Mouse (Mus musculus) ovary, adult 2 months (tissue): ENCODE measurements around the gene Rhbdl1. TPM values are rescaled to one million over a fixed set of nuclear protein-coding genes. Genes with fewer than 3 reads are reported as not detected.

Experiments
- polyA plus RNA-seq: library from polyadenylated mRNA; depleted of rRNA; stranded (reverse); fragments of >200 nt; gene quantifications from 2 replicates; pipeline ENCODE4 v1.2.3, GENCODE M21; 2012; rRNA removed

Rhbdl1 gene
- polyA plus RNA-seq, 1 experiment, result 62.2 TPM

Other genes with a start within 250 kb of the Rhbdl1 start
- 2.7 and 3.5 TPM in 2 replicates for gene Gng13, start 120.1 kb downstream of the Rhbdl1 start, polyA plus RNA-seq
- 12.0 and 22.1 TPM in 2 replicates for gene Chtf18, start 109.9 kb downstream of the Rhbdl1 start, polyA plus RNA-seq
- gene Rpusd1, start 109.6 kb downstream of the Rhbdl1 start, polyA plus RNA-seq, result 82.3 and 86.0 TPM in 2 replicates
- gene Mslnl, start 101.3 kb downstream of the Rhbdl1 start, polyA plus RNA-seq, result 0.94 and 1.2 TPM in 2 replicates
- gene Msln, start 82.9 kb downstream of the Rhbdl1 start, polyA plus RNA-seq, result 33.2 and 39.7 TPM in 2 replicates
- 24.6 and 29.5 TPM in 2 replicates for gene Narfl, start 63.5 kb downstream of the Rhbdl1 start, polyA plus RNA-seq
- gene Haghl, start 51.6 kb downstream of the Rhbdl1 start, polyA plus RNA-seq, result 86.4 and 90.9 TPM in 2 replicates
- gene Ccdc78, start 50.7 kb downstream of the Rhbdl1 start, polyA plus RNA-seq, result 17.5 and 18.6 TPM in 2 replicates
- gene Fam173a, start 44.4 kb downstream of the Rhbdl1 start, polyA plus RNA-seq, result 159 and 201 TPM in 2 replicates
- 2.5 TPM in 1 of 2 replicates, not detected in the other for gene AC134908.4, start 41.6 kb downstream of the Rhbdl1 start, polyA plus RNA-seq
- 100 and 135 TPM in 2 replicates for gene Metrn, start 40.2 kb downstream of the Rhbdl1 start, polyA plus RNA-seq
- 5.4 and 6.6 TPM in 2 replicates for gene Fbxl16, start 28.2 kb downstream of the Rhbdl1 start, polyA plus RNA-seq
- 58.5 and 62.1 TPM in 2 replicates for gene Wdr24, start 13.7 kb downstream of the Rhbdl1 start, polyA plus RNA-seq
- 68.4 and 97.3 TPM in 2 replicates for gene Jmjd8, start 8.4 kb downstream of the Rhbdl1 start, polyA plus RNA-seq
- 198 and 215 TPM in 2 replicates for gene Stub1, start 3.9 kb downstream of the Rhbdl1 start, polyA plus RNA-seq
- 92.8 and 93.1 TPM in 2 replicates for gene Gm20683, start 4.5 kb upstream of the Rhbdl1 start, polyA plus RNA-seq
- 128 and 135 TPM in 2 replicates for gene Rhot2, start 7.6 kb upstream of the Rhbdl1 start, polyA plus RNA-seq
- 96.6 and 108 TPM in 2 replicates for gene Wdr90, start 24.2 kb upstream of the Rhbdl1 start, polyA plus RNA-seq
- 280 and 319 TPM in 2 replicates for gene Mcrip2, start 31.5 kb upstream of the Rhbdl1 start, polyA plus RNA-seq
- gene Mettl26, start 37.8 kb upstream of the Rhbdl1 start, polyA plus RNA-seq, result 252 TPM in 2 replicates
- 2.3 and 3.1 TPM in 2 replicates for gene Wfikkn1, start 43.6 kb upstream of the Rhbdl1 start, polyA plus RNA-seq
- gene Rab40c, start 82.4 kb upstream of the Rhbdl1 start, polyA plus RNA-seq, result 55.7 and 59.0 TPM in 2 replicates
- 167 and 173 TPM in 2 replicates for gene Pigq, start 107.6 kb upstream of the Rhbdl1 start, polyA plus RNA-seq
- 30.0 and 56.2 TPM in 2 replicates for gene Nhlrc4, start 107.7 kb upstream of the Rhbdl1 start, polyA plus RNA-seq
- gene A930017K11Rik, start 115.3 kb upstream of the Rhbdl1 start, polyA plus RNA-seq, result 0.11 and 0.17 TPM in 2 replicates
- gene Capn15, start 148.5 kb upstream of the Rhbdl1 start, polyA plus RNA-seq, result 76.4 and 78.9 TPM in 2 replicates
- gene Rab11fip3, start 232.3 kb upstream of the Rhbdl1 start, polyA plus RNA-seq, result 38.3 and 41.6 TPM in 2 replicates